Mouse (Mus musculus) telencephalon, adult 2 months (tissue): ENCODE data around the gene Sema5b.

Source experiments
- DNase-seq: peaks from one replicate; pipeline ENCODE4 v3.0.0-alpha.2; 2011; ENCODE audit warnings: low read depth, low spot score

The Sema5b gene

GRCm38 (mm10) chr16:35541117-35541641 is at the start of gene Sema5b:
Sema5b (plus strand) TSS chr16:35541145.
- no peak for DNase-seq

DNA sequence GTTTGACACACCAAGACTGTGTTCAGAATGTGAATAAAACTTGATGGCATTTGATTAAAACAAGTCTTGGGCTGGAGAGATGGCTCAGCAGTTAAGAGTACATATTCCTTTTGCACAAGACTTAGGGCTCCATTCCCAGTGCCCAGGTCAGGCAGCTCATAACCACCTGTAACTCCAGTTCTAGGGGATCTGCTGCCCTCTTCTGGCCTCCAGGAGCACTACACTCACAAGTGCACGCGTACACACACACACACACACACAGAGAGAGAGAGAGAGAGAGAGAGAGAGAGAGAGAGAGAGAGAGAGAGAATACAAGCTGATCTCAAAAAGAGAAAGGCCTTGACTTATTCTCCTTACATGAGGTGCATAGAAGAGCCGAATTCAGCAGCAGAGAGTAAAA is 40.6 kb upstream of the Sema5b start:
- no peak for DNase-seq

GRCm38 (mm10) chr16:35501106-35501760 is 39.7 kb upstream of the Sema5b start:
- DNase-seq = no peak

- no peak for DNase-seq
These were observed 38.5 kb upstream of the Sema5b start for GRCm38 (mm10) chr16:35502456-35502855.

DNA sequence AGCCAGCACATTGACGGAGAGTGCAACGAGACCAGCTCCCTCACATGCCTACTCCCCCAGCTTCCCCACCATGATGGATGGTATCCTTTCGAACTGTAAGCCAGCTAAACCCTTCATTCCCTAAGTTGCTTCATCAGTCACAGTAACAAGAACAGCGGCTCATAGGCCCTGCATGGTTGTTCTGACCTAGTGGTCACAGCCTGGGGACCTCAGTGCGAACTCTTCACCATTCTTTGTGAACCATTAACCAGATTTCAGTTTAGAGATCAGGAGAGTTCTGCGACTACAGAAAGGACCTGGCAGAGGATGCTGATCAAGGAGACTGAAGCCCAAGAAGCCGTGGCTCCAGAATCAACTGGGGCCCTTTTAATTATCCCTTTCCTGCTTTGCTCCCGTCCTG is 36.7 kb upstream of the Sema5b start:
- DNase-seq = no peak

DNA sequence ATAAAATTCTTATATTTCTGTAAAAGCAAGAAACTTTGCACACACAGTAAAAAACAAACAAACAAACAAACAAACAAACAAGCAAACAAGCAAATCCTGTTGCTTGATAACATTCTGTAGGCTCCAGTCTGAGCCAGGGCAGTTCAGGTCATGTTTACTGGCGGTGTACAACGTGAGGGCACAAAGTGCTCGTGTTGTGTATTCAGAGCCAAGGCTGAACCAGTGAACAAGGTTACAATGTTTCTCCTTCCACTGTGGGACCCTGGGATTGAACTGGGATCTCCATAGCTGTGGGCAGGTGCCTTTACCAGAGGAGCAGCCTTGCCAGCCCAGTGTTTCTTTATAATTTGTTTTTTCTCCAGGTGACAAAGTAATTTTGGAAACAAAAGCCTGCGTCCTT is 35.2 kb upstream of the Sema5b start:
- DNase-seq = no peak

GRCm38 (mm10) chr16:35508581-35508980 is 32.4 kb upstream of the Sema5b start:
- DNase-seq = no peak

- DNase-seq = no peak
These were observed 31.4 kb upstream of the Sema5b start for GRCm38 (mm10) chr16:35509331-35510070.

DNA sequence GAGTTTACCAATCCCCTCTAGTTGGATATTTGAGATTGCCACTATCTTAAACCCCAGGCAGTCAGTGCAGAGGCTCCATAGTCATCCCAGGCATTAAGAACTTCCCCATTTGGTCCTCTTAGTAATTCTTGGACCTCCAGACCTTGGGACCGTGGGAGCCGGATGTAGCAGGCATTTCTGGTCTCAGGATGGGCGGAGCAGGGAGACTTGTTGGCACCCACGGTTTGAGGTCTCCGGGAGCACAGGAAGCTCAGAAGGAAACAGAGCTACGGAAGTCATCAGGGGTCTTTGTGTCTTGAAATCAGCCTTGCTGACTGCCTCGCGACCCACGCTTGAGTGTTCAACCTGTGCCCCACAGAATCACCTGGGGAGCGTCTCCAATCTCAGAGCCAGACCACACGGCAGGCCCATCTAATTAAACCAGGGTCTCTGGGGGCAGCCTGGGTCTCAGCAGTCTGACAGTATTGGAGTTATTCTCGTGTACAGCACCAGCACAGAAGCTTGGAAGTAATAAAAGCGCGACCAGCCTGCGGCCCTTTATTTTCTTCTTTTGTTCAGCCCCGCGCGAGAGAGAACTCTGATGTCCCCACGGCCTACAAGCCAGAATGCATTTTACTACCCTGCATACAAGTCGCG is 24.9 kb upstream of the Sema5b start:
- DNase-seq = no peak

GRCm38 (mm10) chr16:35517976-35518951 is 22.7 kb upstream of the Sema5b start:
- DNase-seq = no peak

- no peak for DNase-seq
These were observed 21.7 kb upstream of the Sema5b start for GRCm38 (mm10) chr16:35519245-35519644.

- no peak for DNase-seq
These were observed 16.7 kb upstream of the Sema5b start for GRCm38 (mm10) chr16:35524200-35524599.

GRCm38 (mm10) chr16:35534630-35535029 is 6.3 kb upstream of the Sema5b start:
- no peak for DNase-seq

DNA sequence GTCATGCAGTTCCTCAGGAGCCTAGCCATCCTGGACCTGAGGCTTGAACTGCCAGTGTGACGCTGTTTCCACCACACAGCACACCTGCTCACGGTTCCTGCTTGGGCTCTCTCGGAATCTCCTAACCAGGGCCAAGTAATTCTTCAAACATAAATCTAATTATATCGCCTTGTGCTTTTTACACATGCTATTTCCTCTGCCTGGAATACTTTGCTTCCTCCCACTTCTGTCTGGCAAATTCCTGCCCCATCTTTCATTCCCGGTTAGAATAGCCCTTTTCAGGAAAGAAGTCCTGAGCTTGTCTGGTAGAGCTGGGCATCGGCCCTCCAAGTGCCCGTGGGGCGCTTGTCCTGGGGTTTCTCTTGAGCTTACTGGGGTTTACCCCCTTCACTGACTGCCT is 3.3 kb upstream of the Sema5b start:
- no peak for DNase-seq

GRCm38 (mm10) chr16:35539041-35539440 is 1.9 kb upstream of the Sema5b start:
- no peak for DNase-seq

- DNase-seq = no peak
These were observed 420 bp upstream of the Sema5b start for GRCm38 (mm10) chr16:35540333-35541116.

DNA sequence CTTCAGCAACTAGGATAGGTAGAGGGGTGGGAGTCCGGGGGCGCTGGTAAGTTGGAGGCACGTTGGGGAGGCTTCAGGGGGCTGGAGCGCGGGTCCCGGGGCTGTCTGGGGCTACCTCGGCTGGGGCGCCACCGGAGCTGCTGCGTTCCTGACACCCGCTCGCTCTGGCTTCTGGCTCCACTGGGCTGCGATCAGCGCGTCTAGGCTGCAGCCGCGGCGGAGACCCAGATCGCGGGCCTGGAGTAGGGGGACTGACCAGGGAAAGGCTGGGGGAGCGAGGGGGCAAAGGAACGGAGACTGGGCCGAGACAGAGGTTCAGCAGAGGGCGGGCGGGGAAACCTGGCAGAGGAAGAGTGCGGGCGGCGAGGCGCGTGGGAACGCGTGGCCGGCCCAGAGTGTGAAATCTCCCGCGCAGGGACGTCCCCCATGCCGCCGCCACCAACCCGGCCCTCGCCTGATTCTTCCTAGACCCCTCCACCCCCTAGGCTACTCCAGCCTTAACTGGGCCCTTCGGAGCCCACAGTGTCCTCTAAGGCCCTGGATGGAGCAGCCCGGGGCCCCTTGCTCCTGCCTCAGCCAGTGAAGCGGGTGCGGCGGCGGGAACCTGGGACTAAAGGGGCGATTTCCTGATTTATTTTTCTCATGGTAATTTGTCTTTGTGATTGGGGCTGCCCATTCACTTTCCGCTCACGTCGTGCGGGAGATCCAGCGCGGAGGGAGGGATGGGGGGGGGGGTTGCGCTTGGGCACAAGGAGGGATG is 896 bp downstream of the Sema5b start:
- no peak for DNase-seq

DNA sequence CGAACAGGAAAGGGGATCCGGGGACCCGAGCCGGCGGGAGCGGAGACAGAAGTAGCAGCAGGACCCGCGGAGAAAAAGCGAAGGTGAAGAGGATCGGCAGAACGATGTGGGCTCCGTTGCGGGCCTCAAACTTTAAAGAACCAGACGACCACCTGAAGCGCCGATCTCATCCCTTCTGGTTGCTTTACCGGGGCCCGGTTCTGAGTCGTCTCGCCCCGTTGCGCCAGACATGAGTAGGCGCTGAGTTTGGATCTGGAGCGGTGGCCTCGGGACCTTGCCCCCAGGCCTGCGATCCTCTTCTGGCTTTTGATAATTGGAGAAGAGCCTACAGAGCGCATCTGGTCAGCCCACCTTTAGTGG is 1.5 kb downstream of the Sema5b start:
- DNase-seq = no peak

GRCm38 (mm10) chr16:35545723-35546122 is 4.8 kb downstream of the Sema5b start:
- DNase-seq = no peak

DNA sequence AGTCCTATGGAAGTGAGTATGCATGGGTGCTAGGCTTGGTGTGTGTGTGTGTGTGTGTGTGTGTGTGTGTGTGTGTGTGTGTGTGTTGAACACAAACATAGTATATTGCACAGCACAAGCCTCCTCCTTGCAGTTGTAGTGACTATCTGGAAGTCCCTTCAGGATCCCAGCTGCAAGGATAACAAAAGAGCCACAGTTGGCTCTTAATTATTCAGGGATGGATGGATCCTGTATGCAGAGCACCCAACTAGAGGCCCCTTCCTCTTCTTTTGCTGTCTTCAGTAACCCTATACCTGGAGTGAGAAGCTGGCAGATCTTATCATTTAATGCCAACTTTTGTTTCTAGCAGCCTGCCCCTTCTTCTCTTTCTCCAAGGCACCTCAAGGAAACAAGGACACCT is 7.0 kb downstream of the Sema5b start:
- no peak for DNase-seq
